Mouse (Mus musculus): ENCODE data around the gene Card10. TPM values are rescaled to one million over a fixed set of nuclear protein-coding genes. Genes with fewer than 3 reads are reported as not detected.

Card10 gene
- total RNA-seq, 1 experiment = 5.0 TPM

DNA sequence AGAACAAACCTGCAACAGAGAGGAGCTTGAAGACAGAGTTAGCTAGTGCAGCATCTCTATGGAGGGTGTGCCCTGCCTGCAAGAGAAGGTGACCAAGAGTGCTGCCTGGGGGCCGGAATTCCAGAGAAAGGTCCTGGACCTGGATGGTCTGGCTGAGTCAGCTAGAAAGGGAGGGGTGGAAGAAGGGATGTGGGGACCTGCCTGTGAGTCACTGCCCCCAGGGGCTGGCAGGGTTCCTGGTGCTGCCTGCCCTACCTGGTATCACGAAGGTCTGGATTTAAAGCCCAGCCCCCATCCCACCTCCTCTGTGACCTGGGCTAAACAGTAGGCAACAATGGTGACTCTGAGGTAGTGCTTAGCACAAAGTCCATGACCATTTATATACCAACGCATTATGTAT lies 4.3 kb upstream of the Card10 start:
- H3K27ac ChIP-seq (ENCODE audit: insufficient read depth, low read depth, low read length, poor library complexity, severe bottlenecking) = no peak overlapping the region
- H3K9ac ChIP-seq (ENCODE audit: insufficient read depth, low read depth, low read length, poor library complexity, severe bottlenecking) = no peak overlapping the region
- H3K36me3 ChIP-seq (ENCODE audit: control insufficient read depth, insufficient read depth, low read length, poor library complexity, severe bottlenecking) = no peaks in the 10 kb centered on the region
- TF ChIP-seq CHD2 (IDR thresholded peaks at IDR 0.05; ENCODE audit: low read depth, low read length) = no peak
- no peak for TF ChIP-seq ZNF384 (IDR thresholded peaks at IDR 0.05; ENCODE audit: low read depth, low read length)
- TF ChIP-seq HCFC1 (IDR thresholded peaks at IDR 0.05; ENCODE audit: borderline replicate concordance, insufficient read depth, low read length) = no peak
- peak; percentile 45; the same call in 1 of the 2 replicates for TF ChIP-seq MAFK (IDR thresholded peaks at IDR 0.05; ENCODE audit: insufficient read depth, low read depth, low read length)
- no peak for TF ChIP-seq ZC3H11A (IDR thresholded peaks at IDR 0.05; ENCODE audit: borderline replicate concordance, low read depth, low read length)
- no peak overlapping the region for H3K4me3 ChIP-seq (ENCODE audit: insufficient read depth in 1 of 2, low read depth in 1 of 2, low read length in 2 of 2, poor library complexity in 1 of 2, severe bottlenecking in 1 of 2)
- DNase-seq (ENCODE audit: low read depth, low spot score) = no peak
- no peaks in the 10 kb centered on the region for H3K9me3 ChIP-seq (ENCODE audit: control insufficient read depth, insufficient read depth, low read depth, low read length)
- H3K4me1 ChIP-seq (ENCODE audit: control insufficient read depth in 2 of 2, insufficient read depth in 2 of 2, low read length in 2 of 2, poor library complexity in 1 of 2) = peaks cover 3 to 51% of the 10 kb centered on the region in 2 experiments; a peak in 3 of 4 replicates
- in situ Hi-C loops (cut with MboI; ENCODE audit: low sequenced_read_pairs in 2 of 2, unreplicated experiment in 2 of 2) = no loop called here

DNA sequence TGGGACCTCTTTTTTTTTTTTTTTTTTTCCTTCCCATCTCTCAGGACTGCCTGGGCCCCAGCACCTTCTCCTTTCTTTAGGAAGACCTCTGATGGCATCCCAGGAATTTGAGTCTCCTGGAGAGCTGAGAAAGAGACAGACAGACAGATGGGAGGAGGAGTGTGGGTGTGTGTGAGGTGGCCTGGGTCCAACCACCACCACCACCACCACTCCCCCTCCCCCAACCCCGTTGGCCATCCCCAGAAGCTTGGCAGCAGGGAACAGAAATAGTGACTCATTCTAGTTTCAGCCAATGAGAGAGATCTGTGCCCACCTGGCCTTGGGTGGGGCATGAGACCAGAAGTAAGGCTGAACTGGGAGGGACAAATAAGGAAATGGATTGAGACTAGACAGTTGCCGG lies 3.8 kb upstream of the Card10 start:
- DNase-seq (ENCODE audit: low read depth, low spot score) = no peak
- Histone ChIP-seq H3K9me3 (ENCODE audit: control insufficient read depth, insufficient read depth, low read depth, low read length) (no peaks in the 10 kb centered on the region), H3K9ac (ENCODE audit: insufficient read depth, low read depth, low read length, poor library complexity, severe bottlenecking) (no peak overlapping the region), H3K36me3 (ENCODE audit: control insufficient read depth, insufficient read depth, low read length, poor library complexity, severe bottlenecking) (no peaks in the 10 kb centered on the region), H3K4me3 (ENCODE audit: insufficient read depth in 1 of 2, low read depth in 1 of 2, low read length in 2 of 2, poor library complexity in 1 of 2, severe bottlenecking in 1 of 2) (no peak overlapping the region), H3K4me1 (ENCODE audit: control insufficient read depth in 2 of 2, insufficient read depth in 2 of 2, low read length in 2 of 2, poor library complexity in 1 of 2) (peaks cover 3 to 51% of the 10 kb centered on the region in 2 experiments; a peak in 3 of 4 replicates), H3K27ac (ENCODE audit: insufficient read depth, low read depth, low read length, poor library complexity, severe bottlenecking) (no peak overlapping the region)
- in situ Hi-C loops (cut with MboI; ENCODE audit: low sequenced_read_pairs in 2 of 2, unreplicated experiment in 2 of 2) = no loop called here
- TF ChIP-seq ZNF384 (IDR thresholded peaks at IDR 0.05; ENCODE audit: low read depth, low read length) (peak; percentile 85), MAFK (IDR thresholded peaks at IDR 0.05; ENCODE audit: insufficient read depth, low read depth, low read length) (no peak), HCFC1 (IDR thresholded peaks at IDR 0.05; ENCODE audit: borderline replicate concordance, insufficient read depth, low read length) (no peak), CHD2 (IDR thresholded peaks at IDR 0.05; ENCODE audit: low read depth, low read length) (no peak), ZC3H11A (IDR thresholded peaks at IDR 0.05; ENCODE audit: borderline replicate concordance, low read depth, low read length) (no peak)

DNA sequence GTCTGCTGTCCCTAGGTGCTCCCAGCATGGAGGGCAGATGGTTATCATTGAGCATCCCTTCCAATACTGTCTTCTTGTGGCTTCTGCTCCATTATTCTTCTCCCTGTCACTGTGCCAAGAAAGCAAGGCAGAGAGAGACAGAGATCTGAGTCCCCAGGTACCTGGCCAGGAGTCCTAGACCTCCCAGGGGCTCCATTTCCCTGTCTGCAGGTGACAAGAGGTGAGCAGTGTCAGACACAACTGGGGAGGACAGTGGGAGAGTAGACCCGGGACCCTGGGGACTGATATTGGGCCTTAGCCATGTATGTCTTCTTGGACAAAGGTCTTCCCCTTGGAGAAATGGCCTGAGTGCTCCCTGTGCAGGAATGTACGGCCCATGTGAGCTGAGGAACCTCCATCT lies 2.5 kb upstream of the Card10 start:
- H3K4me1 ChIP-seq (ENCODE audit: control insufficient read depth in 2 of 2, insufficient read depth in 2 of 2, low read length in 2 of 2, poor library complexity in 1 of 2) = peaks cover 3 to 45% of the 10 kb centered on the region in 2 experiments; a peak in 3 of 4 replicates
- H3K27ac ChIP-seq (ENCODE audit: insufficient read depth, low read depth, low read length, poor library complexity, severe bottlenecking) = no peak overlapping the region
- H3K36me3 ChIP-seq (ENCODE audit: control insufficient read depth, insufficient read depth, low read length, poor library complexity, severe bottlenecking) = no peaks in the 10 kb centered on the region
- H3K9me3 ChIP-seq (ENCODE audit: control insufficient read depth, insufficient read depth, low read depth, low read length) = no peaks in the 10 kb centered on the region
- in situ Hi-C loops (cut with MboI; ENCODE audit: low sequenced_read_pairs in 2 of 2, unreplicated experiment in 2 of 2) = no loop called here
- H3K9ac ChIP-seq (ENCODE audit: insufficient read depth, low read depth, low read length, poor library complexity, severe bottlenecking) = no peak overlapping the region
- H3K4me3 ChIP-seq (ENCODE audit: insufficient read depth in 1 of 2, low read depth in 1 of 2, low read length in 2 of 2, poor library complexity in 1 of 2, severe bottlenecking in 1 of 2) = no peak overlapping the region
- TF ChIP-seq CHD2 (IDR thresholded peaks at IDR 0.05; ENCODE audit: low read depth, low read length) (no peak), HCFC1 (IDR thresholded peaks at IDR 0.05; ENCODE audit: borderline replicate concordance, insufficient read depth, low read length) (no peak), MAFK (IDR thresholded peaks at IDR 0.05; ENCODE audit: insufficient read depth, low read depth, low read length) (no peak), ZNF384 (IDR thresholded peaks at IDR 0.05; ENCODE audit: low read depth, low read length) (no peak), ZC3H11A (IDR thresholded peaks at IDR 0.05; ENCODE audit: borderline replicate concordance, low read depth, low read length) (no peak)
- DNase-seq (ENCODE audit: low read depth, low spot score) = no peak

DNA sequence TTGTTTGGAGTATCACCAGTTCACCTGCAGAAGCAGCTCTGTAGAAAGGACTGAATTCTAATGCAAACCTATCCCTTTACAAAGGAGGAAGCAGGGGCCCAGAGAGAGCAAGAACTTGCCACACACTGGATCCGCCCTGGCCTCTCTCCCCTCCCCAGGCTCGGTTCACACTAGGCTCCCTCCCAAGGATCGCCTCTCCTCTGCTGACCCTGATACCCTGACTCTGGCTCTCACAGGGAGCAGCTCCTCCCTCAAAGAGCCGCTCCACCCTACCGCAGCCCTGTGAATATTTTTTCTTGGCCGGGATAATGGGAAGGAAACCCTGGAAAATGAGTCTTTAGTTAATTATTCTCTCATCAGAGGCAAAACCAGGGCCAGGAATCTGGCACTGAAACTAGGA lies 1.5 kb upstream of the Card10 start:
- in situ Hi-C loops (cut with MboI; ENCODE audit: low sequenced_read_pairs in 2 of 2, unreplicated experiment in 2 of 2) = no loop called here
- Histone ChIP-seq H3K9ac (ENCODE audit: insufficient read depth, low read depth, low read length, poor library complexity, severe bottlenecking) (no peak overlapping the region), H3K27ac (ENCODE audit: insufficient read depth, low read depth, low read length, poor library complexity, severe bottlenecking) (no peak overlapping the region), H3K4me1 (ENCODE audit: control insufficient read depth in 2 of 2, insufficient read depth in 2 of 2, low read length in 2 of 2, poor library complexity in 1 of 2) (peaks cover 3 to 35% of the 10 kb centered on the region in 2 experiments; a peak in 3 of 4 replicates), H3K4me3 (ENCODE audit: insufficient read depth in 1 of 2, low read depth in 1 of 2, low read length in 2 of 2, poor library complexity in 1 of 2, severe bottlenecking in 1 of 2) (no peak overlapping the region), H3K9me3 (ENCODE audit: control insufficient read depth, insufficient read depth, low read depth, low read length) (no peaks in the 10 kb centered on the region), H3K36me3 (ENCODE audit: control insufficient read depth, insufficient read depth, low read length, poor library complexity, severe bottlenecking) (no peaks in the 10 kb centered on the region)
- DNase-seq (ENCODE audit: low read depth, low spot score) = no peak
- TF ChIP-seq ZC3H11A (IDR thresholded peaks at IDR 0.05; ENCODE audit: borderline replicate concordance, low read depth, low read length) (no peak), CHD2 (IDR thresholded peaks at IDR 0.05; ENCODE audit: low read depth, low read length) (no peak), ZNF384 (IDR thresholded peaks at IDR 0.05; ENCODE audit: low read depth, low read length) (no peak), HCFC1 (IDR thresholded peaks at IDR 0.05; ENCODE audit: borderline replicate concordance, insufficient read depth, low read length) (no peak), MAFK (IDR thresholded peaks at IDR 0.05; ENCODE audit: insufficient read depth, low read depth, low read length) (no peak)
